Mouse (Mus musculus) brain, embryonic 14.5 days (tissue): Measurements from ENCODE around the gene Ptms. TPM values are rescaled to one million over a fixed set of nuclear protein-coding genes. Genes with fewer than 3 reads are reported as not detected.

Source experiments
- DNase-seq: peaks from one replicate; pipeline ENCODE4 v3.0.0-alpha.2; 2011; ENCODE audit warnings: low read depth
- CTCF ChIP-seq: fragments of 200-500 bp; IDR thresholded peaks from 2 replicates; pipeline ENCODE4 v1.5.1; 2012; ENCODE audit warnings: inconsistent platforms, mild to moderate bottlenecking, moderate library complexity, borderline replicate concordance; ENCODE audit not compliant: insufficient read depth, insufficient read length; ENCODE audit errors: extremely low read depth
- POLR2A ChIP-seq: fragments of 200-500 bp; IDR thresholded peaks from 2 replicates; pipeline ENCODE4 v1.6.1; 2012; ENCODE audit warnings: mild to moderate bottlenecking, inconsistent platforms, borderline replicate concordance; ENCODE audit not compliant: poor library complexity, insufficient read depth, insufficient read length, severe bottlenecking; ENCODE audit errors: extremely low read depth
- polyA plus RNA-seq: library from polyadenylated mRNA; depleted of rRNA; stranded (reverse); fragments of >200 nt; gene quantifications from 2 replicates; pipeline ENCODE4 v1.2.3, GENCODE M21; 2012; rRNA removed

The Ptms gene
- 2,630 and 3,258 TPM in 2 replicates for polyA plus RNA-seq

DNA sequence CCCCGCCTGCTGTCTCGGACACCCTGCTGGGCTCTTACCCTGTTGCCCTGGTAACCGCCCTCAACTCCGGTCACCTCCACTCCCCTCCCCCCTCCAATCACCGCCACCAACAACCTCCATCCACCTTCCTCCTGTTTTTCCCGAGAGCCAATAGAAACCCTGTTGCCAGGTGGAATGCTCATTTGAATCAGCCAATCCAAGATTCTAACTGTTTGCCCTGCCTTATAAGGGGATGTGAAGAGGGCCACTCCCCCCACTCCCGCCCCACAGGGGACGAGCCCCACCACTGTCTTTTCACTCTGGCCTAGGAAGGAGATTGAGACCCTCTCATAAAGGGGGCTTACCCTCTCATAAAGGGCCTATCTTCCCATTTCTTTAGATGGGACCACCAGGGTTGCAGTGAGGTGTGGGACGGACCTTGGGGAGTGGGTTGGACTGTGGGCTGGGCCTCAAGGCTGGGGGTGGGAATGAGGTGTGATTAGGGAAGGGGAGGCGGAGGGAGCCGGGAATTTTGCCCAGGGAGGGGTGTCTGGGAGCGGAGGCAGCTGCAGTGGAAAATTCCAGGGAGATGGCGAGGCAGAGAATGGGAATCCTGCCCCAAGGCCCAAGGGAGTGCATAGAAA lies at the start of gene Ptms:
TSS of gene Ptms (minus strand) at position 409 of the 623 bp plus-strand sequence.
- TF ChIP-seq CTCF (no peak), POLR2A (no peak)
- DNase-seq: peak; percentile 99

DNA sequence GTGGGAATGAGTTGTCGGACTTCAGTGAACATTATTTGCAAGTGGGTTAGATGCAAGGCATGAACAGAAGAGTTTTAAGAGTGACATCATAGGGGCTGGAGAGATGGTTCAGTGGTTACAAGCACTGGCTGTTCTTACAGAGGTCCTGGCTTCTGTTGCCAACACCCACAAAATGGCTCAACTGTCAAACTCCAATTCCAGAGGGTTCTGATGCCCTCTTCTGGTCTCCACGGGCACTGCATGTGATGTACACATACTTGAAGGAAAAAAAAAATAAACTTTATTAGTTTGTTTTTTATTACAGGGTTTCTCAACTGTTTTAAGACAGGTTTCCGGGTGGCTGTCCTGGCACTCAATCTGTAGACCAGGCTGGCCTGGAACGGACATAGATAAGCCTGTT lies 47.9 kb upstream of the Ptms start:
- peak; percentile 55 for DNase-seq
- TF ChIP-seq CTCF (peak; percentile 56; the same call in 1 of the 2 replicates), POLR2A (no peak)

DNA sequence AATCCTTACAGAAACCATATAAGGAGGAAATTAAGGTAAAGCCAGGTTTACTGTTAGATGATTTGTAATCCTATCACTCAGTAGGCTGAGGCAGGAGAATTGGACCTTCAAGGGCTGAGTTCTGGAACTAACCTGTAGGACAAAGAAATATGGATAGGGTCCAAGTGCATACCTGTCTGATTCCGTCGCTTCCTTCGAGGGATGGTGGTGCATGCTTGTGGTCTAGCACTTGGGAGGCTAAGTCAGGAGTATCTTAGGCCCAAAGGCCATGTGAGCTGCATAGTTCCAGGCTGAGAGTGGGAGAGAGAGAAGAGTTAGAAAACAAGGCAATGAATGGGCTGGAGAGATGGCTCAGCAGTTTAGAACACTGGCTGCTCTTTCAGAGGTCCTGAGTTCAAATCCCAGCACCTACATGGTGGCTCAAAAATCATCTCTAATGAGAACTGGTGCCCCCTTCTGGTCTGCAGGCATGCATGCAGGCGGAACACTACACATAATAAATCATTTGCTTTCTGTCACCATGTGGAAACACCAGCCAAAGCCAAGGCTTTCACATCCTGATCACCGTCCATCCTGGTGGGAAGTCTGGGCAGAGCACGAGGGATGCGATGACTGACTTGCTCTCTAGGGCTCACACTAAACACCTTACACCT lies 46.7 kb upstream of the Ptms start:
- no peak for DNase-seq
- TF ChIP-seq CTCF (peak; percentile 27; the same call in 1 of the 2 replicates), POLR2A (no peak)

DNA sequence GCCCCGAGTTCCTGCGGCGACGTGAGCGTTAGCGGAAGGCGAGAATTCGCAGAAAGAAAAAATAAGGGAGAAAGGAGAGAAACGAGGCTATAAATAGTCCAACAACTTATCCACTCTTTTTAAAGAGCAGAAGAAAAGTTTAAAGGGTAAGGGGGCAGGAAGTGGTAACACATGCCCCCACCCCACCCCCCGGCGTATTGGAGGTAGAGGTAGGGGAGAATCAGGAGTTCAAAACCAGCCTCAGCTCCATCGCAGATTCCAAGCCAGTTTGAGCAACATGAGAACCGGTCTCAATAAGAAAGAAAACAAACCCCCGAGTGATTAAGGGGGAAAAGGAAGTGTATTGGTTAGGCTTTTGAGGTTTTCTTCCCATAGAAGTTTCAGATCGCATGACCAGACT lies 45.8 kb upstream of the Ptms start:
- DNase-seq: no peak
- TF ChIP-seq POLR2A (no peak), CTCF (no peak)

DNA sequence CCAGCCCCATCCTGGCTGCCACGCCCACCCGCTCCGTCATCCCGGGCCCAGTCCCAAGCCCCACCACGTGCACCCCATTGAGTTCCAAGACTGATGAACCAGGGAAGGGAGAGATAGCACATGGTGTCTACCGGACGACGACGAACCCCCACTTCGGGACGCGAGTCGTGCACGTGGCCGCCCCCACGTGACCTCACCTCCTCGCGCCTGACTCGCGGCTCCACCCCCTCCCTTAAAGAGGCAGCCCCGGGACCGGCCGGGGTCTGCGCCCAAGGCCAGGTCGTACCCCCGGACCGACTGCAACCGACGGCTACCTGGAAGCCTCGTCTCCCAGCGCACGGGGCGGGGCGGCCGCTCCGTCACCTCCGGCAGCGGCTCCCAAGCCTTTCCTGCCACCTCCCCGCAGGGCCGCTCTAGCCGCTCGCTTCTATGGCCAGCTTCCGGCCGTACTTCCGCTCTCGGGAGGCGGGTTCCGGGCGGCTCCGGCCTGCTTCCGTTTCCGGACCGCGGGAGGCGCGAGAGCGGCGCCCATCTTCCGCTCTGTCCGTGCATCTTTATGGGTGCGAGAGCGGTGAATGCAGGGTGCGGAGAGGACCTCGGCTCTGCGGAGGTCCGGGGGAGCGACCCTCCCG lies 45.3 kb upstream of the Ptms start, which contains the start of gene Cops7a:
TSS of gene Cops7a (minus strand) at position 451 of the 632 bp plus-strand sequence.
- no peak for TF ChIP-seq CTCF
- TF ChIP-seq POLR2A: peak; percentile 73; the same call in 1 of the 2 replicates
- DNase-seq: peak; percentile 99

DNA sequence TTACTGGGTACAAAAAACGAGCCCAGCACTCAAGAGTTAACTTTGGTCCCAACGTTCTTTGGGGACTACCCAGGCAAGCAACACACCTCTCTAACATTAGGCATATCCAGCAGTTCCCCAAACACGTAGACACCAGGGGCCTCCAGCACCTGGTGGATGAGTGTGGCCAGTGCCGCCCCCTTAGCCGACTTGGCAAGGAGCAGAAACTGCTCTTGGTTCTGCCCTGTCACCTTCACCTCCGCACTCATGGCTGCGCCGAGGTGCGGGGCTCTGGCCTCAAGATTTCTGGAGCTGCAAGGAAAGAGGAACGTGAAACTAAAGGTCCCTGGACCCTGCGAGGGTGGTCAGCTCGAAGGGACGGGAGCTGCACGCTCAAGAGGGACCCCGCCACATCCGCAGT lies 44.7 kb upstream of the Ptms start:
- DNase-seq: no peak
- no peak for TF ChIP-seq CTCF
- no peak for TF ChIP-seq POLR2A

DNA sequence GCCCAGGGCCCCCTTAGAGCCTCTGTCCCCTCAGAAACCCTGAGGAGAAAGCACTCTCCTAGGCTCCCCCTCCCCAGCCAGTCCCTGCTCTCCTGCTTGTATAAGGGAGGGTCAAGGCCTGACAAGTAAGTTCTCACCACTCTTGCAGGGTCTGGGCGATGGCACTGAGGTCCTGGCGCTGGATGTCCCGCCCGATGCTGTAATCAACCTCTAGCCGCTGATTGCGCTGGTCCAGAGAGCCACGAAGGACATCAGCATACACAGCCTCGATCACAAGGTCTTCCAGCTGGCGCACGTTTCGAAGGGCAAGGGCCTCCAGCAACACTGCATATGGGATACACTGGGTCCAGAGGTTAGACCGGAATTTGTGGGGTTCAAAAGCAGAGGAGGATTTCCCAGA lies 41.1 kb upstream of the Ptms start:
- no peak for DNase-seq
- TF ChIP-seq POLR2A (no peak), CTCF (no peak)

DNA sequence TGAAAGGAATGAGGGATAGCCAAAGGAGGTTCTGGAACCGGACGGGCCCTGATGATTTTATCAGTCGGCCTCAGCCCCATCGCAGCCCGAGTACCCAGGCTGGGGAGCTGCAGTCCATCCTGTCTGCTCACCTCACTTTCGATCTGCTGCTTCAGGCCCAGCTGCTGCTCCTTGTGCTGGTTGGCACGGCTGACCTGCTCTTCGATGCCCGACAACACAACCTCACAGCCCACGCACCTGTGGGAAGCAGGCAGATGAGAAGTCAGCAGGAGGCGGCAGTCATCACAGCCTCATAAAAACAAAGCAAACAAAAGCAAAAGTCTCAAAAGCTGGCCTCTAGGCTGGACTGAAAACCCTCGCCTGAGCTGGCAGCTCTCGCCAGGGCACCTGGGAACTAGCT lies 40.1 kb upstream of the Ptms start:
- TF ChIP-seq CTCF: no peak
- TF ChIP-seq POLR2A: no peak

DNA sequence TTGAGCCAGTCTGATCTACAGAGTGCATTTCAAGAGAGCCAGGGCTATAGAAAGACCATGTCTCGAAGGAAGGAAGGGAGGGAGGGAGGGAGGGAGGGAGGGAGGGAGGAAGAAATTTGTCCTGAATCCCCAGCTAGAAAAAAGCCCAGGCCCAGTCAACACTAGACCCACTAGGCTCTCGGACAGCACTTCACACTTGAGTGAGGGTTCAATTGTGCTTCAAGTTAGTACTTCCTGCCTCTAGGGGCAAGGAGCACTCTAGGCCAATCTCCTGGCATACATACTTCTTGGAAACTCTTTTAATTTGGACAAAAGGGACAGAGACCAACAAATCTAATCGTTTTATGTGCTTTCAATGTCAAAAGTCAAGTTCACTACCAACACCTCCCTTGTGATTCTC lies 38.2 kb upstream of the Ptms start:
- no peak for TF ChIP-seq CTCF
- DNase-seq: no peak

More for the DNA sequence above, 40.1 kb upstream of the Ptms start:
- no peak for DNase-seq

DNA sequence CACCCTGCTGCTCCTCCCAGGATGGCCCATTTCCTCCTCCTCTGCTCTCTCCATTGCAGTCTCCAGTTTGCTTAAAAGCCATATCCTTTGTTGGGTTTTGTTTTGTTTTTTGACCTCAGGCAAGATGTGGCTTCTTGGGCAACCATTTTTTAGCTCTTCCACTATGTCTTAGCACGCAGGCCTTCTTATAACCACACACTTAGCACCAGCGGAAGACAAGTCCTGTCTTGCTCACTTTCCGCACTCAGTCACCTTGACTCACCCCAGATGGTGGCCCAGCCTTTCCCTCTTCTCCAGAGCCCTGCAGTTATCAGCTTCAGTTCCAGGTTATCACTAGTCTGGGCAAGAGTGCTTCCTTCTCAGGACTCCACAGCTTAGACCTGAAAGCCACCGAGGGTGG lies 35.3 kb upstream of the Ptms start:
- no peak for DNase-seq
- no peak for TF ChIP-seq CTCF
- TF ChIP-seq POLR2A: no peak

DNA sequence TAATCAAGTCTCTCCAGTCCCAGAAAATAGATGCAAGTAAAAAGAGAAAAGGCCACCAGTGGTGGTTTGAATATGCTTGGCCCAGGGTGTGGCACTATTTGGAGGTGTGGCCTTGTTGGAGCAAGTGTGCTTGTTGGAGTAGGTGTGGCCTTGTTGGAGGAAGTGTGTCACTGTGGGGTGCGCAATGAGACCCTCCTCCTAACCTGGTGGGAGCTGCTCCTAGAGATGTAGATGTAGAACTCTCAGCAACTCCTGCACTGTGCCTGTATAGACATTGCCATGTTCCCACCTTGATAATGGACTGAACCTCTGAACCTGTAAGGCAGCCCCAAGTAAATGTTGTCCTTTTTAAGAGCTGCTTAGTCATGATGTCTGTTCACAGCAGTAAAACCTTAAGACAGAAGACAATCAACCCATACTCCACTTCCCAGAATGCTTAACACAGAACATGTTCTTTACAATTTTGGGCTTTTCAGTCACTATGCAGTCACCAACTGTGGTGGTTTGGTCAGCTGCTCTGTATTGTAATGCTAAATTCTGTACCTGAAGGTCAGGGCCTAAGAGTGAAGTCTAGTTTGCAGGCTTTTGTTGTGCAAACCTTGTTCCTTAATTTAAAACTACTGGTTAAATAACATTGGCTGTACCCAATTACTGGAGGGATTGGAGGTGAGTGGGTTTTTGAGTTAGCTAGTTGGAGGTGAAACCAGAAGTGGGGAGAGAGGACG lies 34.2 kb upstream of the Ptms start:
- no peak for DNase-seq
- TF ChIP-seq POLR2A (no peak), CTCF (no peak)
